Mouse (Mus musculus): ENCODE measurements at regions not wholly inside any gene's neighbourhood (a gene's known extent, or its start where the extent isn't known, plus 50 kb on each side); places are given as distances from the start of the nearest gene placed in this dataset.
"Not testable (repeated sequence)": the region's sequence is repeated elsewhere in the genome, so short reads cannot be mapped to it uniquely, and the experiment has no call there.

DNA sequence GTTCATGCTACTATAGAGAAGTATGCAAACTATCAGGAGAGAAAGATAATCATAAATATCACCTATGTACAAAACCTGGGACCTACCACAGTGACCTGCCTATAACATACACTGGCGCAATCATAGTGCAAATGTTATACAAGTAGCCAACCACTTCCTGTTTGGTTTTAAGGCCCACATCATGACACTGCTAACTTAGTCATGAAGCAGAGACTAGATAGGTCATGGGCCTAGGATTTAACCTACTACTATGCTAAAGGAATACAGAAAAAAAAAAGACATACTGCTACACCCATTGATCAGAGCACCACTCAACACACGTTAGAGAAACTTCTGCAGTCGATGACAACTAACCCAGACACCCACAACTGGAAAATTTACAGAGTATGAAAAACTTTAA is 498.6 kb upstream of the Acvr2a start:
- no peak for DNase-seq (ENCODE audit: low spot score in 2 of 2)

DNA sequence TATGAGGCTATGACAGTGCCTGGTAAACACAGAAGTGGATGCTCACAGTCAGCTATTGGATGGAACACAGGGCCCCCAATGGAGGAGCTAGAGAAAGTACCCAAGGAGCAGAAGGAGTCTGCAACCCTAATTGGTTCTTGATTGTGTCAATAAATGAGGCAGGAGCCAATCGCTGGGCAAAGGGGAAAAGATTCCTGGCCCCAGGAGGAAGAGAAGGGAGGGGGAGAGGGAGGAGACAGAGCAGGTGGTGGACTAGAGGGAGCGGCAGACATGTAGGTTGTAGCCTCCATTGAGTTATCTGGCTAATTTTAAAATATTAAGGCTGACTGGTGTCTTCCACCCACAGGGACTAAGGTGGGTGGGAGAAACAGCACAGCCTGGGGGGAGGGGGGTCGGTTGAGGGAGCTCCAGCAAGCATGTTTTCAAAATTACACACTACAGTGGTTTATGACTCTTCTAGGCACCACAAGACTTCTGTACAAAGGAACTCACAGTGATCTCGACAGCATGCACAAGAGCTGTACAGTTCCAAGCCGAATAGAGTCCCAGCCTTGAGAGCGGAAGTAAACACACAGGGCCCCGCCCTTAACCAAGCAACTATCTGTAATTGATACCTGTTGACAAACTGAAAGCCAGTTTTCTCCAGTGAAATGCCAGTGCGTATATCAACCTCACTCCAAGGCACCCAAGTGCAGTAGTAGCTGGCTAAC is 497.6 kb upstream of the Acvr2a start:
- DNase-seq (ENCODE audit: low spot score in 2 of 2): no peak

DNA sequence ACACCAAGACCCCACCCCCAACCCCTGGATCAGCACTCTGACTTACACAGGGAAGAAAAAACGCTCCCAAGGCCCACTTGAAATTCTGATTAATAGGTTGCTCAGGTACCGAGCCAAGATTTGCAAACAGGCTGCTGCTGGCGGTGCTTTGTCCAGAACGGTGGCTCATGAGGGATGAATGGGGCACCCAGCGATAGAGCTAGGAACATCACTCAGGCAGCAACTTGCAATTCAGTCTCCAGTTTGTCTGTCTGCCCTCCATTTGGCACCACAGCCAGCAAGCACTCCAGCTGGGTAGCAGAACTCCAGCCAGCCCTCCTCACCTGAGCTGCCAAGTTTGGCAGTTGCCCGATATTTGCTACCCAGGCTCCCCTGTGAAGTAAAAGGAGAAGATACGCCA is 496.1 kb upstream of the Acvr2a start:
- DNase-seq (ENCODE audit: low spot score in 2 of 2): no peak

DNA sequence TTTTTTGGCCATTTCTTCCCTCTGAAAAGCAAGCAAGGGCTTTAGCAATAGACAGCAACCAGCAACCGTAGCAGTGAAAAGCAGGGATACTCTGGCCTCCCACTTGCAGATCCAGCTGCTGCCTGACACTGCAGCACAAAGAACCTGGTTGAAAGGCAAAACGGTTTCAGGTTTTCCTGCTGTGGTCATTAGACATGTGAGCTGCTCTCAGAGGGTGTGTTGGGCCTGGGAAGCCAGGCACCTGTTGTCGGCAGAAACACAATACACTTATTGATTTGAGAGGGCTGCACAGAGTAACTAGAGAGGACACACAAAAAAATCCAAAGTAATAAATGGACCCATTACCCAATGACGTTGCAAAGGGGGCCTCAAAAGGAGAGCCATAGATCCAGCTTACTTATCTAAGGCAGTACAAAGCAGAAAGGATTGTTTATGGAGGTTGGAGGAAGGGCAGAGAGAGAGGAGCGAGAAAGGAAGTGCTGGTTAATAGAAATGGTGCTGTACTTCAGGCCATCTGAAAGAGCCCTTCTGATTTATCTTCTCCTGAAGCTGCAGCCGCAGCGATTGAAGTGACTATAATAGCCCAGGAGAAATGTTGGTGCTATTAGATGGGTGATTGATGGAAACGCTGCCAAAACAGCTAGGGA is 495.4 kb upstream of the Acvr2a start:
- no peak for DNase-seq (ENCODE audit: low spot score in 2 of 2)

DNA sequence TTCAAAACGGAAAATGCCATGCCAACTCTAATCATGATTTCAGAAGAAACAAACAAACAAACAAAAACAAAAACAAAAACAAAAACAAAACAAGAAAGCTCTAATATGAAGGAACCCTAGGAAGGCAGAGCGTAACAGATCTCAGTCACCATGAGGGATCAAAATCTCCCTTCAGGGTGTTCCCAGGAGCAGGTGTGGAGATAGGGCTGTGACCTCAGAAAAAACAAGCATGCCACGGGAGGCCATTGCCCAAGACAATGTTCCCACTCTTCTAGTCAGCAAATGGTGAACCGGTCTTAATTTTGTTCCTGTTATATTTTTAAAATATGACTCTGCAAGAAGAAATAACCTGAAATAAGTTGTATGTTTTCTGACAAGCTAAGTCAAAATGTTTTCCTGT is 492.4 kb upstream of the Acvr2a start:
- no peak for DNase-seq (ENCODE audit: low spot score in 2 of 2)

DNA sequence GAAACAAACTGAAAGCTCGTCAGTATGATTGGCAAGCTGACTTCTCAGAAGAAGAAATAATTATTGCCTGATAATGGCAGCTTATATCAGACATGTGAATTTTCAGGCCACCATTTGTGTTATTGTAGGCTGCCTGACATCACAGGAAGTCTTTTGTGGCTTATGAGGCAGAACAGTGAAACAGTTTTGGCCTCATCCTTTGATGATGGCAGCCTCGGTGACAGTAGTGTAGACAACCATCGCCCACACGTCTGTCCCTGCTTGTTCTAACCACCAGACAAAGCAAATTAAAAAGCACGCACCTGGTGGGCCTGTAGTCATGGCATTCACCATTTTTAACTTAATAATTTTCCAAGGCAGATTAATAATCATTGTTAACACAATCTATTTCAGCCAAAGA is 491.6 kb upstream of the Acvr2a start:
- no peak for DNase-seq (ENCODE audit: low spot score in 2 of 2)

DNA sequence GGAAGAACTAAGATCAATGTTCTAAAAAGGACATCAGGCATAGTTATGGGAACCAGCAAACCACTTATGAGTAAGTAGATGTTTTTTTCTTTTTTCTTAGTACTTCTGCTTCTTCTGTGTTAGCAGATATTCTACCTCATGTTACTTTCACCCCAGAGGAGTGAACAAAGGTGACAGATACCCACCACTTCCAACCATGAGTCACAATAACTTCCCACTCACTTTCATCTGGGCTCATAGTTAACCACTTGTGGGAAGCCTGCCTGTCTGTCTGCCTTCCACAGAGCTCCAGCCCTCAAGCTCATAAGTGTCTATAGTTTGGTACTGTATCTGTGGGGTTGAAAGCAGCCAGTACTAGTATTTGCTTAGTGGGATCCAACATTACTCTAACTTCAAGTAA is 485.7 kb upstream of the Acvr2a start:
- no peak for DNase-seq (ENCODE audit: low spot score in 2 of 2)

DNA sequence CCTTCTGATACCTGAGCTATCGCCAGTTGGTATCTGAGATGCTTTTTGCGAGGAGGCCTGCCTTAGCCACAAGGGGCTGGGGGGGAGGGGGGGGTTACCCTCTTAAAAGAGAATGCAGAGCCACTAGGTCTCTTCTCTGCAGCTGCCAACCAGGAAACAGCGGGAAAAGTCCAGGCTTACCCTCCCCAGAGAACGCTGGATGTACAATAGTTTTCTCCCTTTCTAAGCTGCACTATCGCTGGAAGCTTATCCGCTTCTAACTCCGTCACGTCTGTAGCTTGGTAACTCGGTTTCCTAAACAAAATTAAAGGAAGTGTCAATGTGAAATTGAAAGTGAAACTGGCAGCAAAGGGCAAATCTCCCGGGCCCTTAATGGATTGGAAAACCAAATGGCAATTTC is 481.1 kb upstream of the Acvr2a start:
- DNase-seq (ENCODE audit: low spot score in 2 of 2): no peak

DNA sequence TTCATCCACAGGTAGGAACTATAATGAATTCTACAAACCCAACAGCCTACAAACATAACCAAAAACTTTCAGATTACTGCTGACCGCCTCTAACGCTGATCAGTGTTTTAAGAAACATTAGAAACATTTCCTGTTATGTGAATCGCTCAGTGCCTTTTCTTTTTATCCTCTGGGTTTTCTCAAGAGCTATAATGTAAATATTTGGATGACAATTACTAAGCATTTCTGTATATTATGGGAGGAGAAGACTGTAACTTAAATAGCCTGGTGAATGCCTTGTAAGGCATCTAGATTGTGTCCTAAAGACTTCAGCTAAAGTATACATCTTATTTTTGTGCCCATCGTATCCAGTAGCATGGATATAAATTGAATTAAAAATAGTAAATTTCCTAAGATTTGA is 465.9 kb upstream of the Acvr2a start:
- DNase-seq (ENCODE audit: low spot score in 2 of 2): no peak

DNA sequence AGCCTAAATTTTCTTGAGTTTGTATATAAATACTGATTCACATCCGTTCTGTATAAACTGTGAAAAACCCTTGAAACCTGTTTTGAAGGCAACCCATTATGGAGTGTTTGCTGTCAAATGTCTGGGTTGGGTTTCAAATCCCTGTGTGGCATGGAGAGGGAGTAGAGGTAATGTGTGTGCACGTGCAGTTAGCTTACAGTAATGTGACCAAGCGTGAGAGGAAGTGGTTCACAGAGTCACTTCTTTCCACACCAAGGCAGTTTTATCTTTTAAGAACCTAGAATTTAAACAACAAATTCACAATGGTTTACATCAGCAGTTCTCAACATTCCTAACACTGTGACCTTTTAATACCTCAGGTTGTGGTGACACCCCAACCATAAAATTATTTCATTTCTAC is 464.1 kb upstream of the Acvr2a start:
- no peak for DNase-seq (ENCODE audit: low spot score in 2 of 2)

DNA sequence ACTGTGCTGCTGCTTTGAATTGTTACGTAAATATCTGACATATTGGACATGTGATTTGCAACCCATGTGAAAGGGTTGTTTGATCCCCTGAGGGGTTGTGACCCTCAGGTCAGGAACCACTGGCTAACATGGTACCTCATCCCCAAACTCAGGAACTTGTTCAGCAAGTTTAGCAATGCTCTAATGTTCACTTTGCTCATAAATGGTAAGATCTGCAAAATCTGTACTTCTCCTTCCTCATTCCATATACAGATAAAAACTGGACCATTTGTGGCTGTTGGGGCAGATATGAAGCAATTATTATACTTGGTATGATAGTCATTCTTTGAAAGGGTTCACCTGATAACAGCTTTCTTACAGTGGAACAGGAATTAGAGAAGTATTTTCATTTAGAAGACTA is 463.7 kb upstream of the Acvr2a start:
- no peak for DNase-seq (ENCODE audit: low spot score in 2 of 2)

DNA sequence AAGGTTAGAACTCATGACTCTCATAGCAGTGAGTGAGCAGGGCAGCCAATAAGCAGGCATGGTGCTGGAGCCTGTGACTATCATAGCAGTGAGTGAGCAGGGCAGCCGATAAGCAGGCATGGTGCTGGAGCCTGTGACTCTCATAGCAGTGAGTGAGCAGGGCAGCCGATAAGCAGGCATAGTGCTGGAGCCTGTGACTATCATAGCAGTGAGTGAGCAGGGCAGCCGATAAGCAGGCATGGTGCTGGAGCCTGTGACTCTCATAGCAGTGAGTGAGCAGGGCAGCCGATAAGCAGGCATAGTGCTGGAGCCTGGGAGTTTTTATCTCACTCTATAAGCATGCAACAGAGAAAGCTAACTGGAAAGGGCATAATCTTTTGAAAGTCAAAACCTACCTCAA is 442.3 kb upstream of the Acvr2a start:
- not testable (repeated sequence) for DNase-seq (ENCODE audit: low spot score in 2 of 2)

DNA sequence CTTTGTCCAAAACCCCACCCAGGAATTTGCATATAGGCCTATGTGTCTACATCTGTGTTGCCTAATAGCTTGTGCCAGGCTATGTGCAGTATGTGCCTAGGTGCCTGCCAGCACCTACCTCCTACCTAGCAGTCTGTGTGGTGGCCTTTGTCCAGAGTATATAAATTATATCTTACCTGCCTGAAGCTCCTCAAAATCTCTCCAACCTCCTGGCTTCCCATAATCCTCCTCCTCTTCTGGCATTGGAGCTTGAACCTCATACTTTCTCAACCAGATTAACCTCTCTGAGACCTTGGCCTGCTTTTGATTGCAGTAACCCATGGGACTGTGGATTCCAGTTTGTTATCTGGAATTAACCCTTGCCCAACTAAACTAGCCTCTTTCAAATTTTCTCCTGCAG is 440.8 kb upstream of the Acvr2a start:
- DNase-seq (ENCODE audit: low spot score in 2 of 2): no peak

DNA sequence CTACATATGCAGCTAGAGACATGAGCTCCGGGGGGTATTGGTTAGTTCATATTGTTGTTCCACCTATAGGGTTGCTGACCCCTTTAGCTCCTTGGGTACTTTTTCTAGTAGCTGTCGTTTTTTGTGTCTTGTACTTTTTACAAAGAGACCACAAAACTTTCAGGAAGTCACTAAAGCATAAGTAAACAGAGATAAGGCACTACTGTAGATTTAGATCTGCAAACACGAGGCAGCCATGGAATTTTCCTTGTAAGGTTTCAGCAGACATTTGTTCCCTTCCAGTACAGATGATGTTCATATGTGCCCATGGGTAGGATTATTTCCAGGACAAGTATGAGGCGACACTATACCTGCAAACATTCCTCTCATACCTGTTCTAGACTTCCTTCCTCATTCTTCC is 439.6 kb upstream of the Acvr2a start:
- DNase-seq (ENCODE audit: low spot score in 2 of 2): no peak

DNA sequence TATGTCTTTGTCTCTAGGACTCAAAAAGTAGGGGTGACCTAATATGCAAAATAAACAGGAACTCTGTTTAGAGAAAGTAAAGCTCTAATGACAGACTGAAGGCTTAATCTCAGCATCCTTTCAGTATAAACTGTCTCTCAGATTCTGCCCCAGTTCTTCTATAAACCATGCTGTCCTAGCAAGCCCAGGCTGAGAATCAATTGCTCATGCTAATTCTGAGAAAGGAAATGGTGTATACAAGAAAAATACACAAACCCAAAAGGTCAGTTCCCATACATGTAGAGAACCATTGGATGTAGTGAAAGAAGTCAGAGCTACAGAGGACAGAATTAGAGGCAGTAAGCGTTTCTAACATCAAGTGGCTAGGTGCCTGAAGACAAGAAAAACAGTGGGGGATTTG is 435.7 kb upstream of the Acvr2a start:
- DNase-seq (ENCODE audit: low spot score in 2 of 2): no peak

DNA sequence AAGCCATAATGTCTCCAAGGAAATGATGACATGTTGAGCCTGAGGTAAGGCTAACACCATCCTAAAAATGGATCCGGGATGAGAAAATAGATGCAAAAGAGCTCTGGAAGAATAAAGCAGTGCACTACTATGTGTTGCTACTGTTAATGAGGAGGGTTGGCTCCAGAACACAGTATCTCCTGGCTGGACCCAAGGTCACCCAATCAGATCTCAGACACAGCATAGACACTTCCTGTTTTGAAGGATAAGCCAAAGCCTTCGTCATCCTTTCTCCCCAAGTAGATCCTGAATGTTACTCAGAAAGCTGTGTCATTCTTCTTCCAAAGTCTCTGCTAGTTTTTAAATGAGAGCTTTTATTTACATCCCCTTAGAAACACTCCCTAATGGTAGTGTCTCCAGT is 435.2 kb upstream of the Acvr2a start:
- no peak for DNase-seq (ENCODE audit: low spot score in 2 of 2)

DNA sequence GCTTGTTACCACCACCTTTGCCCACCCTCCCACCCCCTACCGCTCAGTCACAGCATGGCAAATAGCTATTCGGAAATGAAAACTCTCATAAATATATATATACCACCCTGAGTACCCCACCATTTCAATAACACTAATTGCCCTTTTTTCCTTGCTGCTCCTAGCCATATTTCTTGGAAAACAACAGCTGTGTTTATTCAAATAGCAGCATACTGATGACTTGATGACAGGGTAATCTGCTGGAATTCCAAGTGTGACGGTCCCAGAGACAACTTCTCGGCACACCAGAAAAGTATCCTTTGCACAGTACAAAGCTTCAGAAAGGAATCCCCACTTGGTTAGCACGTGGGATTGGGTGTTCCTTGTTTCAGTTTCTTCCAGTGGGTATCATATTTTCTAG is 433.8 kb upstream of the Acvr2a start:
- no peak for DNase-seq (ENCODE audit: low spot score in 2 of 2)

DNA sequence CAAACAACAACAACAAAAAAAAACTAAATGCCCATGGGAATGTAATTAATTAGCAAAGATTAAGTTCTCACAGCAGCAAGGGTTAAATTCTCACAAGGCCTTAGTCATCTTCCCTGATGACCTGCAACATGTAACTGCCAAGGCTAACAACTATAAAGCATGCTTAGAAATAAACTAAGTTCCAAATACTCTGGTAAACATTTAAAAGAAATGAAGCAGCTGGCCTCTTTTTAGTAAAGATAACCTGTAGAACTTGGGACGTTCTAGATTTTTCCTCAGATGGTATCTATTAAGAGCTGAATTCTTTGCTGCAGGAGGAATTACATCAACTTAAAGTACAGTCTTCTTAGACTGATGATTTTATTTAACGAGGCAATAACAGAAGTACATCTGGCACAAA is 433.1 kb upstream of the Acvr2a start:
- DNase-seq (ENCODE audit: low spot score in 2 of 2): no peak

DNA sequence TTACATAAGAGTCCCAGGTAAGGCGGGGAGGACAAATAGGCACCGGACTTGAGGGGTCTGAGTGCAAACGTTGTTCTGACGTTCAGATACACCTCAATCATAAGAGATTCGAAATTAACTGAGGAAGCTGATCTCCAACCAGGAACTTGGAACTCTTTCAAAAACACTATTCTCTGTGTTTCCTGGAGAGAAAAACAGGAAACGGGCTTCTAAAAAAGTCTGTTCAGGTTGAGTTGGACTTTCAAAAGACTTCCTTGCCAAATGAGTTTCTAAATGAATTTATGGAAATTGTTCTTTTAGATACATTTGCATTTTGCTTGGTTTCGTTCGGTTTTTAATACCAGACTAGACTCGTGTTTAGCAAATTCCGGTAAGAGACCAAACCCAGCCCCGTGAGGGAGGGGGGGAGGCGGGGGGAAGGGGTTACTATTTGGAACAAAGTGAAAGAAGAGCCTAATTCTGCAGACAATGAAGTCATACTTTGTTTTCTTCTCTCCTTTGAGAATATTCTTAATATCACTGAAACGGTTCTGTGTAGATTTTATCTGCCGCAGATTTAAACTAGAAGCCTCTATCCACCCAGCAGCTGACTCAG is 432.3 kb upstream of the Acvr2a start:
- no peak for DNase-seq (ENCODE audit: low spot score in 2 of 2)

DNA sequence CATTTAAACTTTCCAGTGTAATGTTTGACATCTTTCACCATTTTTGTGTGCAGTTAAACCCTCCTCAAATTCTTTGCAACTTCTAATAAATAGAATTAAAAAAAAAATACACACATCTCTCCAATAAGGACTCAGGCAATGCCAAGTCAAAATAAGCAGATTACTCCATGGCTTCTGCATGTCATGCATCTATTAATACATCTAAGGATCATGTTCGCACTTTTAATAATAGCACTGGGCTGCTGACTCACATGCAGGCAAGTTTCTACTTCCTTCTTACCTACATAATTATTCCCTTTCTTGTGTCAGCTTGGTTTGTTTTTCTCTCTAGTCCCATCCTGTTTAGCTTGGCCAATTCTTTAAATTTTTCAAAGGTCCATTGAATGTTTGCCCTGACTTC is 415.4 kb upstream of the Acvr2a start:
- no peak for DNase-seq (ENCODE audit: low spot score in 2 of 2)

DNA sequence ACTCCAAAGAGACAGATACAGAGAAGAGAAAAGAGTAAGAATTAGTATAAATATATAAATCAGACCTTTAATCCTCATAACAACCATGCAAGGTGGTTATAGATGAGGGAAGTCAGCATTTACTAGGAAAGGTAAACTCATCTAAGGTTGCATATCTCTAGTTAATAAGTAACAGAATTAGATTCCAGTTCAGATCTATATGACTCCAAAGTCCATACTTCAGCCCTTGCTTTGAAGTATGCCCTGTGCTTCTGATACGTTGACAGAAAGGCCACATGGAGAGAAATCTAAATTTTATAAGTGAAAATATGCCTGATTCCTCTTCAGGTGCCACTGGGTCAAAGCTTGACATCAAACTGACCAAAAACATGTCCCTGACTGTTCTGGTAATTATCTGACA is 414.7 kb upstream of the Acvr2a start:
- no peak for DNase-seq (ENCODE audit: low spot score in 2 of 2)

DNA sequence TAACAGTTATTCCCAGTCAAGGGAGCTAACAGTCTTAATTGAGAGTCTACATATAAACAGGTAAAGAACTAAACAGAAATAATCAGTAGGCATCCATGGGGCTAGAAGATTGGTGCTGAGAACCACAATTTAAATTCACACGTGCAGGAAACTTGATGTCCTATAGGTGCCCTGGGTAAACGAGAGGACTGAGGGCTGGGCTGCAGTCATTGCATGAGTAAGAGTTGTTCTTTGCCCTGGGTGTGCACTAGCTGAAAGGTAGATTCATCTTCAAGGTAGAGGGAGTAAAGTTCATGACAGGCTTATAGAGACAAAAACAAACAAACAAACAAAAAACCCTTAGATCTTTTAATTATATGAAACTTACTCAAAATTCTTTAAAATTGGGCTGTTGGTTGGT is 411.1 kb upstream of the Acvr2a start:
- DNase-seq (ENCODE audit: low spot score in 2 of 2): no peak

DNA sequence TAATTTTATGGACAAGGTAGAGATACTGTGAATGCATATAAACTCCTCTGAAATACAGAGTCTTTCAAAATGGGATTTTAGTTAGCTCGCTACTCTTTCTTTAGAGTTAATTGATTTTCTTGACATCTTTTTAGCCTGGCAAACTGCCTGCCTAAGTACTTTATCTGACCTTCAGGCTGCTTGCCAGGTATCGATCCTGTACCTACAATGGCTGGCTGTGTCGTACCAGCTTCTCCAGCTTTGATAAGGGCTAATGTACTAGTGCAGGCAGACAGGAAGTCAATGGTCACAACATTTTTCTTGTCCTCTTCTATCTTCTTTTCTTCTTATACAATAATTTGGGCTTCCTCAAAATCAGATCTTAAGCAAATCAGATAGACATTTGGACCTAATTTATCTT is 409.4 kb upstream of the Acvr2a start:
- DNase-seq (ENCODE audit: low spot score in 2 of 2): no peak

DNA sequence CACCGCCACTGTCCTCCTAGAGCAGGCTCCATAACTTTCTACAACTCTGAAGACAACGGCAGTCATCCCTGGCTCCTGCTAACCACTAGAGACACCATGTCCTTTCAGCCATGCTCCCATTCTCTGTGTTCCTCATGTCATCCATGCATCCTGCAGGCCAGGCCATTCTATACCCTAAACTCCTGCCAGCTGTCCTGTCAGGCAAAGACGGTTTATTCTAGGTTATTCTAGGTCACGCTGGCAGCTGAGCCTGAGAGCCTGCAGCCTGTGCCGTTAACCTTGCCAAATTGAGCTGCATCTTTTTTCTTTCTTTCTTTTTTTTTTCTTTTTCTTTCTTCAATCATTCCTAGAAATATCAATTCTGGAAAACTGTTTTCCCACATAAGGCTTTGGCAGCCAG is 406.0 kb upstream of the Acvr2a start:
- DNase-seq (ENCODE audit: low spot score in 2 of 2): no peak

Data from urinary bladder, adult 18-20 months (tissue).